Mouse (Mus musculus) brain, embryonic 14.5 days (tissue): Measurements from ENCODE around the gene Rreb1.

Source experiments
- CTCF ChIP-seq: fragments of 200-500 bp; IDR thresholded peaks from 2 replicates; pipeline ENCODE4 v1.5.1; 2012; ENCODE audit warnings: inconsistent platforms, mild to moderate bottlenecking, moderate library complexity, borderline replicate concordance; ENCODE audit not compliant: insufficient read depth, insufficient read length; ENCODE audit errors: extremely low read depth
- POLR2A ChIP-seq: fragments of 200-500 bp; IDR thresholded peaks from 2 replicates; pipeline ENCODE4 v1.6.1; 2012; ENCODE audit warnings: mild to moderate bottlenecking, inconsistent platforms, borderline replicate concordance; ENCODE audit not compliant: poor library complexity, insufficient read depth, insufficient read length, severe bottlenecking; ENCODE audit errors: extremely low read depth

DNA sequence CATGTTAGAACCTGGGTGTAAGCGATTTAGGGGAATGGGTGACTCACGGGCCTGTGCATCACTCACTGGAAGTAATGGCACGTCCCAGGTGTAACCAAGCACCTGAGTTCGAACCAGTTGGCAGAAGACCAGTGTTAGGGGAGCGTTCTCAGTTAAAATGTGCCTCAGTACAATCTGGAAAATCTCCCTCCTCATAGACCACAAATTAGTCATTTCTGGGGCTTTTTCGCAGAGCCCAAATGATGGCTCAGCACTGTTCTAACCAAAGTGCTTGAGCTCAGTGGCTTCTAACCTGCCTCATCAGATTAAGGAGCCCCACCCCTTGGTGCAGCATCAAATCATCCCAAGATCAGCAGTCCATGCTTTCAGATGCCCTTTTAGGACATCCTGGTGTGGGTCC is 5.5 kb downstream of the Rreb1 start:
- TF ChIP-seq CTCF = no peak
- no peak for TF ChIP-seq POLR2A
